Mouse (Mus musculus) intestine, postnatal 0 days (tissue): ENCODE measurements around the gene Chmp2b. TPM values are rescaled to one million over a fixed set of nuclear protein-coding genes. Genes with fewer than 3 reads are reported as not detected.

ENCODE experiments used
- ATAC-seq: fragments of 200-750 bp; cut with Nextera tagmentation; 2 replicates; pipeline ENCODE4 v1.8.0; 2017; ENCODE audit warnings: mild to moderate bottlenecking, moderate TSS enrichment, moderate library complexity
- H3K27ac ChIP-seq: fragments of 300-500 bp; sonication (generic); 2 replicates; pipeline ENCODE4 v1.5.1; 2014; ENCODE audit warnings: mild to moderate bottlenecking, low read depth, low read length, moderate library complexity
- H3K27me3 ChIP-seq: fragments of 300-500 bp; sonication (generic); replicated peaks from 2 replicates; pipeline ENCODE4 v1.6.1; 2014; ENCODE audit warnings: low read length, mixed read lengths; ENCODE audit not compliant: control insufficient read depth, insufficient read depth
- H3K36me3 ChIP-seq: fragments of 300-500 bp; sonication (generic); 2 replicates; pipeline ENCODE4 v1.6.1; 2014; ENCODE audit warnings: mild to moderate bottlenecking, moderate library complexity; ENCODE audit not compliant: control insufficient read depth, insufficient read depth
- H3K4me1 ChIP-seq: fragments of 300-500 bp; sonication (generic); replicated peaks from 2 replicates; pipeline ENCODE4 v1.6.1; 2014; ENCODE audit warnings: antibody characterized with exemption, low read length, mixed read lengths; ENCODE audit not compliant: control insufficient read depth, insufficient read depth
- H3K4me2 ChIP-seq: fragments of 300-500 bp; sonication (generic); replicated peaks from 2 replicates; pipeline ENCODE4 v1.6.1; 2014; ENCODE audit warnings: low read depth, mild to moderate bottlenecking, moderate library complexity
- H3K4me3 ChIP-seq: fragments of 300-500 bp; sonication (generic); 2 replicates; pipeline ENCODE4 v1.5.1; 2014; ENCODE audit warnings: low read depth, low read length
- H3K9ac ChIP-seq: fragments of 300-500 bp; sonication (generic); 2 replicates; pipeline ENCODE4 v1.6.1; 2014; ENCODE audit warnings: mild to moderate bottlenecking, low read depth, low read length
- H3K9me3 ChIP-seq: fragments of 300-500 bp; sonication (generic); 2 replicates; pipeline ENCODE4 v1.6.1; 2016; ENCODE audit warnings: mixed run types; ENCODE audit not compliant: control insufficient read depth
- CTCF ChIP-seq: sonication (generic); IDR thresholded peaks from 2 replicates; pipeline ENCODE4 v1.5.1; 2016; ENCODE audit warnings: low read depth, mild to moderate bottlenecking, control low read depth, antibody characterized with exemption, moderate library complexity
- WGBS: fragments of 180-500 bp; shearing (Covaris S2); extraction: QIAGEN DNeasy Blood & Tissue Kit; methylation state at CpG from one replicate; pipeline ENCODE4 v1.1.7; 2014; 5-methylcytosine and 5-hydroxymethylcytosine counted together
- polyA plus RNA-seq: library from polyadenylated mRNA; unstranded; fragments of >200 nt; fragmentation: Nextera tagmentation; extraction: Ambion mirVana; gene quantifications from 2 replicates; pipeline ENCODE4 v1.2.1, GENCODE M21; 2015

The Chmp2b gene
- polyA plus RNA-seq, 1 experiment from 2014 or later: 190 TPM

- H3K4me1 ChIP-seq: peaks cover 9% of the 10 kb centered on the region; the same call in 1 of the 2 replicates
- H3K4me2 ChIP-seq: peak overlapping the region; percentile 72; the same call in 1 of the 2 replicates
- H3K27me3 ChIP-seq: no peaks in the 10 kb centered on the region
- no peak for TF ChIP-seq CTCF
- 41% methylated on average over 2 of the region's 2 CpGs for WGBS
- peak; percentile 75 for ATAC-seq
- no peaks in the 10 kb centered on the region for H3K36me3 ChIP-seq
- H3K9ac ChIP-seq: no peak overlapping the region
- no peaks in the 10 kb centered on the region for H3K9me3 ChIP-seq
- H3K27ac ChIP-seq: peak overlapping the region; percentile 41
- H3K4me3 ChIP-seq: no peak overlapping the region
These were observed 2.9 kb downstream of the Chmp2b start for GRCm38 (mm10) chr16:65559591-65559990.

GRCm38 (mm10) chr16:65557369-65557768, 5.2 kb downstream of the Chmp2b start:
- Histone ChIP-seq H3K4me1 (0 out of 2 replicates have a peak, but pooled peaks cover 3% of the 10 kb centered on the region), H3K9me3 (no peaks in the 10 kb centered on the region), H3K9ac (no peak overlapping the region), H3K27me3 (no peaks in the 10 kb centered on the region), H3K36me3 (no peaks in the 10 kb centered on the region), H3K27ac (0 out of 2 replicates have a peak overlapping the region, but pooled peaks have one; percentile 16), H3K4me2 (no peak overlapping the region), H3K4me3 (no peak overlapping the region)
- WGBS: 52% methylated on average over 5 of the region's 5 CpGs
- no peak for TF ChIP-seq CTCF
- ATAC-seq: peak; percentile 56

- TF ChIP-seq CTCF: no peak
- Histone ChIP-seq H3K9me3 (no peaks in the 10 kb centered on the region), H3K9ac (no peak overlapping the region), H3K36me3 (peaks cover 5% of the 10 kb centered on the region; the same call in 1 of the 2 replicates), H3K27ac (no peak overlapping the region), H3K4me3 (no peak overlapping the region), H3K4me2 (no peak overlapping the region), H3K4me1 (0 out of 2 replicates have a peak, but pooled peaks cover 1% of the 10 kb centered on the region), H3K27me3 (no peaks in the 10 kb centered on the region)
- WGBS: 86% methylated on average over 5 of the region's 5 CpGs
- ATAC-seq: no peak
These were observed 8.3 kb downstream of the Chmp2b start for GRCm38 (mm10) chr16:65554267-65554666.

GRCm38 (mm10) chr16:65550814-65551213, 11.7 kb downstream of the Chmp2b start:
- no peak overlapping the region for H3K9ac ChIP-seq
- TF ChIP-seq CTCF: no peak
- no peak for ATAC-seq
- H3K9me3 ChIP-seq: no peaks in the 10 kb centered on the region
- no peak overlapping the region for H3K27ac ChIP-seq
- peaks cover 11% of the 10 kb centered on the region for H3K36me3 ChIP-seq
- H3K4me2 ChIP-seq: no peak overlapping the region
- WGBS: 79% methylated on average over 13 of the region's 13 CpGs
- H3K27me3 ChIP-seq: no peaks in the 10 kb centered on the region
- H3K4me3 ChIP-seq: no peak overlapping the region
- no peaks in the 10 kb centered on the region for H3K4me1 ChIP-seq

GRCm38 (mm10) chr16:65548960-65549359, 13.6 kb downstream of the Chmp2b start:
- no peak overlapping the region for H3K4me2 ChIP-seq
- WGBS: 75% methylated on average over 7 of the region's 7 CpGs
- no peaks in the 10 kb centered on the region for H3K4me1 ChIP-seq
- ATAC-seq: no peak
- H3K36me3 ChIP-seq: peaks cover 22% of the 10 kb centered on the region
- no peak for TF ChIP-seq CTCF
- H3K27me3 ChIP-seq: no peaks in the 10 kb centered on the region
- H3K9me3 ChIP-seq: no peaks in the 10 kb centered on the region
- no peak overlapping the region for H3K4me3 ChIP-seq
- H3K27ac ChIP-seq: no peak overlapping the region
- no peak overlapping the region for H3K9ac ChIP-seq

GRCm38 (mm10) chr16:65543676-65544293, 18.7 kb downstream of the Chmp2b start:
- Histone ChIP-seq H3K4me3 (no peak overlapping the region), H3K27me3 (no peaks in the 10 kb centered on the region), H3K4me2 (no peak overlapping the region), H3K27ac (no peak overlapping the region), H3K9me3 (no peaks in the 10 kb centered on the region), H3K9ac (no peak overlapping the region), H3K36me3 (peaks cover 45% of the 10 kb centered on the region), H3K4me1 (no peaks in the 10 kb centered on the region)
- peak; percentile 31; the same call in 1 of the 2 replicates for ATAC-seq
- WGBS: 42% methylated on average over 11 of the region's 11 CpGs
- no peak for TF ChIP-seq CTCF
